Mouse (Mus musculus) brain, adult 2 months (tissue): Measurements from ENCODE around the gene Patj.
"Not testable (repeated sequence)": the region's sequence is repeated elsewhere in the genome, so short reads cannot be mapped to it uniquely, and the experiment has no call there.

ENCODE experiments used
- DNase-seq: peaks from one replicate; pipeline ENCODE4 v3.0.0; 2011; ENCODE audit warnings: low read depth, low spot score

Gene Patj

GRCm38 (mm10) chr4:98395690-98396437 lies at the start of gene Patj:
Gene Patj, plus strand, starts transcription at chr4:98395785.
- DNase-seq = peak; percentile 85

- no peak for DNase-seq
Measured at GRCm38 (mm10) chr4:98348580-98348979, 47.0 kb upstream of the Patj start.

DNA sequence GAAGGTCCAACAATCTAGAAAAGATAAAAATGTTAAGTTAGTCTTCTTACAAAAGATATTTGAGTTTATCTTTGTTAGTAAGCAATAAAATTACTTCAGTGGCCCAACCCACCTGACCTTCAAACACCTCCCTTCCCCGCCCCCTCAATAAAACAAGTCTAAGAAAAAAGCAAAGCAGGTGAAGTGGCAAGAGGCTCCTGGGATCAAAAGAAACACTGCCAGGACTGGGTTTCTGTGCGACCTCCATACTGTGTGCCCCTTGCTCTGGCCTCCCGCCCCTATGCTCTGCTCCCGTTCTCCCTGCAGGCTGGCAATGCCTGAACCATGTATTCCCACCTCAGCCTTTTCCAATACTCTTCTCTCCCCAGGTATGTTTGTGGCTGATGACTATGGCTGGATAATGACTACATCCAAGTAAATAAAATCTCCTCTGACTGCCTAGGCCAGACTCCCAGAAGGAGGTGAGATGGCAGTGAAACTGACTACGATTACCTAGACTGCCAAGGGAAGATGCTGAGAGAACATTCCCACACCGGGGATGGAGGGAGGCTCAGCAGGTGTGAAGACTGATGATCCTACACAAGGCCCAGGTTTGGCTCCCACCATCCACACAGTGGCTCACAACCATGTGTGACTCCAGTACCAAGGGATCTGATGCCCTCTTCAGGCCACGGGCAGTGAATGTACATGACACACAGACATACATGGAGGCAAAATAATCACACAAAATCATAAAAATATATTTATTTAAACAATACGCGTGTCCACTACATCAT lies 37.4 kb upstream of the Patj start:
- DNase-seq = no peak

DNA sequence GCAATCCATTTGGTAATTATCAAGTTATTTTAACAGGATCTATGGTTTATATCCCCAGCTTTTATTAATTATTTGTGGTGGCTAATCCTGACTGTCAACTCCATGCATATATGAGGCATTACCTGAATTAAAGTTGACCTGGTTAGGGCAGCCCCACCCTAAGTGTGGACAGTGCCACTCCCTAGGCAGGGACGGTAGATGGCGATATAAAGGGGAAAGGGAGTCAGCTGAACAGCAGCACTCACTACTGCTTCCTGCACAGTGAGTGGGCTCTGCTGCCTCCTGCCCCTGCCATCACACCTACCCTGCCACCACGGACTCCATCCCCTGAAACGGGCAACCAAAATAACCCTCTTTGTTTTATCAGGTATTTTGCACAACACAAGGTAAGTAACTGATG lies 20.2 kb upstream of the Patj start:
- DNase-seq = no peak

DNA sequence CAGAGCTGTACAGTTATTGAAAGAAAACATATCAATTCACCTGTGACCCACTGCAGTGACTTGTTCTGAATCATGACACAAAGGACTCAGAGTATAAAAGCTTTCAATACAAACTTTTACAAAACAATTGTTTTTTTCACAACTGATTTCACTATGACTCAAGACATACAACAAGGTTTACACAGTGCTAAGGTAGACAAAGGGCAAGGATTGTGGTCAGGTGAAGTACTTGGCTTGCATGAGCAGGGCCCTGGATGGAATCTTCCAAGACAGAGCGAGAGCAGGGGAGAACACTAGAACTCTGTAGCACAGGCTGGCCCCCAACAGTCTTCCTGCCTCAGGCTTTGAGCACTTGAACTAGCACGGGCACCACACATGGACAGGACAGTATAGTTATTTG lies 18.6 kb upstream of the Patj start:
- no peak for DNase-seq

GRCm38 (mm10) chr4:98382716-98383424 lies 12.7 kb upstream of the Patj start, which contains the start of gene Tm2d1:
Gene Tm2d1, minus strand, starts transcription at chr4:98383306.
- DNase-seq = peak; percentile 94

GRCm38 (mm10) chr4:98385036-98385435 lies 10.5 kb upstream of the Patj start:
- no peak for DNase-seq

DNA sequence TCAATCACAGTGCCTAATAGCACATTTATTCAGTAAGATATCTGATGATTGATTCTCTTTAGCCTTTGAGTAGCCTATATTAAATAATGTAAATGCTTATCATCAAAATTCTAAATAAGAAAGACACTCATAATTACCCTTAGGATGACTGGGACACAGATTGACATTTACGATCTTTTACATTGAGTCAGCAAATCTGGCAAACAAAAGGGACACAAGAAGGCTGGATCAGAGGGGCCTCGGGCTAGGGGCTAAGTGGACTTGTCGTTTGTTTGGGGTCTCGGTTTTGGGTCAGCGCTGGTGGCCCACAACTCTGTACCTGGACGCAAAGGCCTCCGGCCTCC lies 267 bp upstream of the Patj start:
- DNase-seq = no peak

GRCm38 (mm10) chr4:98400926-98401583 lies 5.5 kb downstream of the Patj start:
- DNase-seq = no peak

DNA sequence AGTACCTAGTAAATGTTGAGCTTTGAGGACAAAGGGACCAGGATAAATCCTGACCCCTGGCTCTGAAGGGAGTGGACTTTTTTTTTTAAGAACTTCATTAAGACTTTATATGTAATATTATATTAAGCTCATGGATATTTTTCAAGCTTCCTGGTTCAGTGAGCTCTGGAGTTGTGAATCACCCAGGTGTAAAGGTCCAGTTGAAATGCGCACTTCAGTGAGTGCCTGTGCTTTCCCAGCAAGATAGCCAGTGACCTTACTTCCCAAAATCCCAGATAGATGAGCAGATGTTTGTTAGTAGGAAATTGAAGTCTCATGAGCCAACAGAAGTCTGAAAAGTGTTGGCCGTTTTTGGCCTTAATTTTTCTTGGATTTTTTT lies 6.0 kb downstream of the Patj start:
- DNase-seq = no peak

DNA sequence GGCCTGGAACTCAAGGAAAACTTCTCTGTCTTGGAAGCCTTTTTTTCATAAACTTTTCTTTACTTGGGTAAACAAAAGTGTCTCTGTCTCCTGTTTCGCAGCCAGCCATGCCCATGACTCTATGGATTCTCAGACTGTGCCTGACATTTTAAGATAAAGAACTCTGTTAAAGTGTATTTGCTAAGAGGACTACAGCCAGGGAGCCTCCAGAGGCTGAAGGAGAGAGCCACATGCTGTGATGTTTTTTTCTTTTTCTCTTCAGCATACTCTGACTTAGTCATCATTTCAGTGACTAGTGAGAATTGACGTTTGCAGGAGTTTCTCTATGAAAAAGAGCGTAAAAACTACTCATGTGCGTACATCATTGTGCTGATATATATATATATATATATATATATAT lies 7.9 kb downstream of the Patj start:
- DNase-seq = peak; percentile 23

DNA sequence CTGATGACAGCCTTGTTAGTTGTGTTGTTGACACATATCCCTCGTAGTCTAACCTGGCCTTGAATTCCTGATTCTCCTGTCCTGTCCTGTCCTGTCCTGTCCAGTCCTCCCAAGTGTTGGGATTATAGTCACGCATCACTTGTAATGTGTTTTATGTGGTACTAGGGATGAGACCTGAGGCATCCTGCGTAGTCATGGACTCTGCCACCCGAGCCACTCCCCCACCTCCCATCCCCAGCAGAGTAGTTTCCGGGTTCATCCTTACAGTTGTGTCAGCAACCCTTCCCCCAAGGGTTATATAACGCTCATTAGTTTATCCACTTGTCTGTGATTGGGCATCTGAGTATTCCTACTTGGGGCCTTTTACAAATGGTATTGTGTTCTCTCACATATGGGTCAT lies 8.8 kb downstream of the Patj start:
- no peak for DNase-seq

- DNase-seq = no peak
Measured at GRCm38 (mm10) chr4:98408455-98408854, 12.9 kb downstream of the Patj start.

DNA sequence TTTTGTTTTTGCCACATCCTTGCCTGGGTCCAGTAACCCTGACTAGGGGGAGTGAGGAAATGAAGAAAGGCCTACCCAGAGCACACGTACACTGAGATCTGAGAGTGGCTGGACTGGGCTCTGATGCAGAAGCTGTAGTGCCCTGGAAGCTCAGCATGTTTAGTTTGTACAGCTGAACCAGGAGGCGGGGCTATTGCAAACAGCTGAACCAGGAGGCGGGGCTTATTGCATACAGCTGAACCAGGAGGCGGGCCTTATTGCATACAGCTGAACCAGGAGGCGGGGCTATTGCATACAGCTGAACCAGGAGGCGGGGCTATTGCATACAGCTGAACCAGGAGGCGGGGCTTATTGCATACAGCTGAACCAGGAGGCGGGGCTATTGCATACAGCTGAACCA lies 19.6 kb downstream of the Patj start:
- DNase-seq = not testable (repeated sequence)

GRCm38 (mm10) chr4:98428371-98428770 lies 32.8 kb downstream of the Patj start:
- no peak for DNase-seq

DNA sequence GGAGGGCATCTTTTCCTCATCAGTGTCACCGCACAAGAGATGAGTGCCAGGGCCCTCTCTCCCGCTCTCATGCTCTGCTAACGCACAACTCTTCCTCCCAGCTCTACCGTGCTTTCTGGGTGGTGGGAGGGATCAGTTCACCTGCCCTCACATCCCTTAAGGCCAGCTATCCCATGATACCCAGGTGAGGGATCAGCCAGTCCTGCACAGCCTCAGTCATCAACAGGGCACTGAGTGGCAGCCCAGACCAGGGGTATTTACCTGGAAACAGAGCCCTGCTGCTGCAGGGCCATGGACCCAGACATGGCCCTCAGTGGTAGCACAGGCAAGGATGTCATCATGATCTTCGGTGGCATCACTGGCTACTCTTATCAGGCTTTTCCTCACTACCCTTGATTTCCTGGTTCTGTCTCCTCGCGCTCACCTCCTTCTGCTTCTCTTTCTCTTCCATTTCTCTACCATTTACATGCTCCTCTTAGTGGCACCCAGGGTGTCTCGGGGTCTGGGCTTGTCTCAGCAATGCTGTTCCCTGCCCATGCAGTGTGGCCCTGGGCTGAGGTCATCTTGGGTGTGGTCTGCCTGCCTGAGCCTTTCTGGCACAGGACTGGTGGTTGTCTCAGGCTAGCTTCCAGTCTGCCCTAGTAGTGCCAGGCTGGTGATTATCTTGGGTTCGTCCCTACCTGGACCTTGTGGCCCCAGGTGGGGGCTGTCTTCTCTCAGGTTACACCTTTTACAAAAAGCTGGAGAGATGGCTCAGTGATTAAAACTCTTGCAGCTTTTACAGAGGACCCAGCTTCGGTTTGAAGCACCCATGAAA lies 40.3 kb downstream of the Patj start:
- DNase-seq = no peak

- peak; percentile 27 for DNase-seq
Measured at GRCm38 (mm10) chr4:98436664-98437363, 41.2 kb downstream of the Patj start.

GRCm38 (mm10) chr4:98439261-98440005 lies 43.8 kb downstream of the Patj start:
- DNase-seq = no peak

- no peak for DNase-seq
Measured at GRCm38 (mm10) chr4:98441248-98441647, 45.7 kb downstream of the Patj start.
